Mouse (Mus musculus) embryo, embryonic 10.5 days (tissue): ENCODE results near the gene Ifna16.
A peak's percentile ranks its signal among the peaks of the same experiment; 100 is the strongest.

Source experiments
- DNase-seq: peaks from one replicate; pipeline ENCODE4 v3.0.0-alpha.2; 2015; ENCODE audit warnings: low spot score

Gene Ifna16

GRCm38 (mm10) chr4:88642526-88642925 lies 34.2 kb downstream of the Ifna16 start:
- no peak for DNase-seq

GRCm38 (mm10) chr4:88641077-88641831 lies 35.5 kb downstream of the Ifna16 start:
- DNase-seq: peak; percentile 99

- DNase-seq: no peak
These were observed 36.0 kb downstream of the Ifna16 start for GRCm38 (mm10) chr4:88640704-88641076.

- no peak for DNase-seq
These were observed 42.4 kb downstream of the Ifna16 start, which contains the start of gene C87499 for GRCm38 (mm10) chr4:88634311-88634710. C87499 (minus strand) TSS chr4:88634411.
